Mouse (Mus musculus): ENCODE measurements around the gene Espnl. TPM values are rescaled to one million over a fixed set of nuclear protein-coding genes. Genes with fewer than 3 reads are reported as not detected.
A peak's percentile ranks its signal among the peaks of the same experiment; 100 is the strongest.

Gene Espnl
- polyA plus RNA-seq, 1 experiment from 2014 or later = 0.03 TPM

DNA sequence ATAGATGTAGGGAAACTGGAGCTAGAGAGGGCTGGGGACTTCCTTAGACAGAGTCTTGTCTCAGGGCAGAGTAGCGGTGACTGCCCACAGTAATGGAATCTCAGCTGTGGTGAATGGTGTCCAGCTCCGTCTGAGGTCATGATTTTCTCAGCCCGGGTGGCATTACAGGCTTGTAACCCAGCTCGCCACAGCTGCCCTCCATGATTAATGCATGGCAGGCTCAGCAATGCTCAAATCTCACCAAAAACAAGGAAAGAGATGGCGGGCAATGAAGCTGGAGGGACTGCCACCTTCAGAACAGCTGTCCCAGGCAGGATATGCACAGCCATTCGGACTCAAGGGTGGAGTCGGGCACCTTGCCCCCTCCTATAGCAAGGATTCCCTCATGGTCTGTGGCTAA lies 15.5 kb downstream of the Espnl start:
- no peak for ATAC-seq (ENCODE audit: low FRiP score)
- no peaks in the 10 kb centered on the region for H3K4me1 ChIP-seq (replicated peaks; ENCODE audit: control insufficient read depth, insufficient read depth, low read length)
- WGBS = 94% methylated on average over 7 of the region's 7 CpGs

DNA sequence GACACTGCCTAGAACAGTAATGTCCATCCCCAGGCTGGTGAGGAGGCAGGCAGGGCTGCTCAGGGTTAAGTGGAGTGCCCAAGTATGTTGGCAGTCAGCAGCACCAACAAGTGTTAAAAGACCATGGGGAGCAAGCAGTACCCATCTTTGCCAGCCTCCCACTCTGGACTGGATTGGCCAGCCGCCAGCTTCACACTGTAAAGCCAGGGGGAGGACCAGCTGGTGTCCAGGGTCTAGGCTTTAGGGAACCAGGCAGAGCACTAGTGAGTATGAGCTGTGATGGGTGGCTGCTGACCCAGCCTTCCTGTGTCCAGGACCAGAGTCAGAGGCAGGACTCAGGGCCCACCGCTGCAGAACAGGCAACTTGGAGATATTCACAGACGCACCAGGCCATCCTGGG lies 22.1 kb downstream of the Espnl start:
- Histone ChIP-seq H3K9ac (ENCODE audit: low read depth, low read length) (no peak overlapping the region), H3K9me3 (ENCODE audit: control insufficient read depth, low read length) (no peaks in the 10 kb centered on the region), H3K4me3 (ENCODE audit: low read depth, low read length) (no peak overlapping the region), H3K36me3 (ENCODE audit: control insufficient read depth, insufficient read depth, low read length) (no peaks in the 10 kb centered on the region), H3K27ac (ENCODE audit: low read depth, low read length) (no peak overlapping the region), H3K4me2 (replicated peaks; ENCODE audit: low read depth, low read length) (no peak overlapping the region), H3K27me3 (ENCODE audit: control insufficient read depth, insufficient read depth, low read length) (peaks cover 40% of the 10 kb centered on the region), H3K4me1 (replicated peaks; ENCODE audit: control insufficient read depth, insufficient read depth, low read length) (peaks cover 10% of the 10 kb centered on the region)
- ATAC-seq (ENCODE audit: low FRiP score) = no peak
- WGBS = 77% methylated on average over 3 of the region's 3 CpGs
- no peak for DNase-seq (ENCODE audit: low spot score)

More for the DNA sequence above, 15.5 kb downstream of the Espnl start:
- no peak overlapping the region for H3K4me2 ChIP-seq (replicated peaks; ENCODE audit: low read depth, low read length)
- no peaks in the 10 kb centered on the region for H3K9me3 ChIP-seq (ENCODE audit: control insufficient read depth, low read length)
- no peaks in the 10 kb centered on the region for H3K36me3 ChIP-seq (ENCODE audit: control insufficient read depth, insufficient read depth, low read length)
- no peak overlapping the region for H3K27ac ChIP-seq (ENCODE audit: low read depth, low read length)
- H3K27me3 ChIP-seq (ENCODE audit: control insufficient read depth, insufficient read depth, low read length) = no peaks in the 10 kb centered on the region
- H3K9ac ChIP-seq (ENCODE audit: low read depth, low read length) = no peak overlapping the region
- no peak overlapping the region for H3K4me3 ChIP-seq (ENCODE audit: low read depth, low read length)
- no peak for DNase-seq (ENCODE audit: low spot score)

DNA sequence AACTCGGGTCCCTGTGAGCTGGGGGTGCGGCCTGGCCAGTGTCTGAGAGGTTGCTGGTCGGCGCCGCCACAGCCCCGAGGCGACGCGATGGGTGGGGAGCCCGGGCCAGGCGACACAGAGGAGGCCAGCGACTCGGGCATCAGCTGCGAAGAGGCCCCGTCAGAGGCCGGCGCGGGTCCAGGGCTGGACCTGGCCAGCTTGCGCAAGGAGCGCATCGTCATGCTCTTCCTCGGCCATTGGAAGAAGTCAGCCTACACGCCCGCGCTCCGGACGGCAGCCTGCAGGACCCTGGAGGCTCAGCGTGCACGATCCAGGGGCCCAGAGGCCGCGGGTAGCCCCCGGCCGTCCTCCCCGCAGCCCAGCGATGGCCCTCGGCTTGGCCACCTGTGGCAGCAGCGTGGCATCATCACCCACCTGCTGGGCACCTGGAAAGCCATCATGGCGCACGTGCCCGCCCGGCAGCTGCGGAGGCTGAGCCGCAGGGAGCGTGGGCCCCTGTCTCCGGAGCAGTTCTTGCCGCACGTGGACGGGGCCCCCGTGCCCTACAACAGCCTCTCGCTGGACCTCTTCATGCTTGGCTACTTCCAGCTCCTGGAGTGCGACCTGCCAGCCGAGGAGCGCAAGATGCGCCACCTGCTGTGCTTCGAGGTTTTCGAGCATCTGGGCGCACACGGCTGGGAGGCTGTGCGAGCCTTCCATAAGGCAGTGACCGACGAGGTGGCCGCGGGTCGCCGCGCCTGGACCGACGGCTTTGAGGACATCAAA lies 23.2 kb downstream of the Espnl start:
- WGBS = 4% methylated on average over 66 of the region's 68 CpGs
- H3K9me3 ChIP-seq (ENCODE audit: control insufficient read depth, low read length) = no peaks in the 10 kb centered on the region
- peak overlapping the region; percentile 26 for H3K4me3 ChIP-seq (ENCODE audit: low read depth, low read length)
- ATAC-seq (ENCODE audit: low FRiP score) (peak; percentile 48; the same call in 1 of the 2 replicates), DNase-seq (ENCODE audit: low spot score) (peak; percentile 36)
- peaks cover 40% of the 10 kb centered on the region for H3K27me3 ChIP-seq (ENCODE audit: control insufficient read depth, insufficient read depth, low read length)
- H3K4me1 ChIP-seq (replicated peaks; ENCODE audit: control insufficient read depth, insufficient read depth, low read length) = peaks cover 10% of the 10 kb centered on the region
- no peak overlapping the region for H3K9ac ChIP-seq (ENCODE audit: low read depth, low read length)
- peak overlapping the region; percentile 53 for H3K4me2 ChIP-seq (replicated peaks; ENCODE audit: low read depth, low read length)
- no peaks in the 10 kb centered on the region for H3K36me3 ChIP-seq (ENCODE audit: control insufficient read depth, insufficient read depth, low read length)
- H3K27ac ChIP-seq (ENCODE audit: low read depth, low read length) = no peak overlapping the region

DNA sequence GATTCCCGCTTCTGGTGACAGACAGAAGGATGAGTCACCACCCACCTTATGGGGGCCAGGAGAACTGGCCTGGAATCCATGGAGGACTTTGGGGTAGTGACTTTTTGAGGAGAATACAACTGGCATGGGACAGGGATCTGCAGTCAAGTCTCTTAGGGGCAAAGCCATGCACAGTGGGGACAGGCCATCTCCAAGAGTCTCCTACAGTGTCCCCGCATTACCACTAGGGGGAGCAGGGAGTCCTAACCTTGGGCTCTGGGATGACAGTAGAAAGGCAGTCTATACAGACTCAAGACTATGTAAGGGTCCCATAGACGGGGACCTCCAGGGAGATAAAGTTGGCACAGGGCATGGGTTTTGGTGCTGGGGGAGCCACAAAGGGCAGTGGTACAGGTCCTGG lies 25.0 kb downstream of the Espnl start:
- DNase-seq (ENCODE audit: low spot score) (peak; percentile 83), ATAC-seq (ENCODE audit: low FRiP score) (peak; percentile 49; the same call in 1 of the 2 replicates)
- Histone ChIP-seq H3K9ac (ENCODE audit: low read depth, low read length) (no peak overlapping the region), H3K36me3 (ENCODE audit: control insufficient read depth, insufficient read depth, low read length) (no peaks in the 10 kb centered on the region), H3K4me1 (replicated peaks; ENCODE audit: control insufficient read depth, insufficient read depth, low read length) (peaks cover 10% of the 10 kb centered on the region), H3K4me3 (ENCODE audit: low read depth, low read length) (no peak overlapping the region), H3K27ac (ENCODE audit: low read depth, low read length) (no peak overlapping the region), H3K27me3 (ENCODE audit: control insufficient read depth, insufficient read depth, low read length) (peaks cover 40% of the 10 kb centered on the region), H3K4me2 (replicated peaks; ENCODE audit: low read depth, low read length) (no peak overlapping the region), H3K9me3 (ENCODE audit: control insufficient read depth, low read length) (no peaks in the 10 kb centered on the region)
- WGBS = 32% methylated on average over 3 of the region's 3 CpGs

DNA sequence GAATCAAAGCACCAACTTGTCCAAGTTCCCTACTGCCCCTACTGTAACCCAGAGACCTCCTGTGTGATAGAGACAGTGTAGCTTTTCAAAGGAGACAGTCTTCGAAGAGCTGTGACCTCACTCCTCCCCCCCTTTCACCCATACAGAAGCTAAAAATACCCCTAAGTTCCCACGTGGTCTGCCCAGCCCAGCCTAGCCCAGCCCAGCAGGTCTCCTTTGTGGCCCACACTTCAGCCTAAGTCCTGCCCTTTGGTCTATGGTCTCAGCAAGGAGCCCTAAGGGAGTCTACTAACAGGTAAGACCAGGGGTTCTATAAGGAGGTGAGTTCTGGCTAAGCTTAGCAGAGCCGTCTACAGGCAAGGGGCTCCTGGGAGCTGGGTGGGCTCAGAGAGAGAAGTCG lies 29.0 kb downstream of the Espnl start, which contains the start of gene Klhl30:
TSS of gene Klhl30 (plus strand) at position 176 of the 400 bp plus-strand sequence.
- Histone ChIP-seq H3K9ac (ENCODE audit: low read depth, low read length) (no peak within 1 kb of the TSS), H3K27ac (ENCODE audit: low read depth, low read length) (no peak within 1 kb of the TSS), H3K36me3 (ENCODE audit: control insufficient read depth, insufficient read depth, low read length) (no peaks in the 10 kb centered on the region), H3K27me3 (ENCODE audit: control insufficient read depth, insufficient read depth, low read length) (peaks cover 10% of the 10 kb centered on the region), H3K4me3 (ENCODE audit: low read depth, low read length) (no peak within 1 kb of the TSS), H3K4me1 (replicated peaks; ENCODE audit: control insufficient read depth, insufficient read depth, low read length) (no peaks in the 10 kb centered on the region), H3K4me2 (replicated peaks; ENCODE audit: low read depth, low read length) (no peak within 1 kb of the TSS), H3K9me3 (ENCODE audit: control insufficient read depth, low read length) (no peaks in the 10 kb centered on the region)
- DNase-seq (ENCODE audit: low spot score) (no peak), ATAC-seq (ENCODE audit: low FRiP score) (no peak)
- WGBS = 66% methylated on average over 4 of the region's 4 CpGs

DNA sequence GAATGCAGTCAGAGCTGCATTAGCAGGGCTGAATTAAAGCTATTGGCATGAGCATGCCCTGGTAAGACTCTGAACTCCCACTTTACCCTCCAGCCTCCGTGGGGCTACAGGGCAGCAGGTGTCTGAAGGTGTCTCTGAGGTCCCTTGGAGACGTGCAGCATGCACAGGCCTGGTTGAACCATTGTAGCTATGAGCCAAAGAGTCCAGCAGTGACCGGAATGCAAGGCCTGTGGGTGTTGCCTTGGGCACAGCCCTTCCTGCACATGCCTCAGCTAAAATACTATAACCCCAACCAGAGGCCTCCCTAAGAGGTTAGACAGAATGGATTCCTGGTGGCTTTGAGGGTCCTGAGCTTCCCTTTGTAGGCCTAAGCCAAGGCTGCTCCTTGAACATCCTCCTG lies 29.4 kb downstream of the Espnl start:
- no peak for ATAC-seq (ENCODE audit: low FRiP score)
- whole genome bisulfite sequencing = 84% methylated on average over 3 of the region's 3 CpGs
- no peak overlapping the region for H3K9ac ChIP-seq (ENCODE audit: low read depth, low read length)
- H3K4me3 ChIP-seq (ENCODE audit: low read depth, low read length) = no peak overlapping the region
- H3K4me2 ChIP-seq (replicated peaks; ENCODE audit: low read depth, low read length) = no peak overlapping the region
- H3K27ac ChIP-seq (ENCODE audit: low read depth, low read length) = no peak overlapping the region
- H3K9me3 ChIP-seq (ENCODE audit: control insufficient read depth, low read length) = no peaks in the 10 kb centered on the region
- H3K4me1 ChIP-seq (replicated peaks; ENCODE audit: control insufficient read depth, insufficient read depth, low read length) = no peaks in the 10 kb centered on the region
- DNase-seq (ENCODE audit: low spot score) = no peak
- H3K27me3 ChIP-seq (ENCODE audit: control insufficient read depth, insufficient read depth, low read length) = peaks cover 6% of the 10 kb centered on the region
- no peaks in the 10 kb centered on the region for H3K36me3 ChIP-seq (ENCODE audit: control insufficient read depth, insufficient read depth, low read length)

DNA sequence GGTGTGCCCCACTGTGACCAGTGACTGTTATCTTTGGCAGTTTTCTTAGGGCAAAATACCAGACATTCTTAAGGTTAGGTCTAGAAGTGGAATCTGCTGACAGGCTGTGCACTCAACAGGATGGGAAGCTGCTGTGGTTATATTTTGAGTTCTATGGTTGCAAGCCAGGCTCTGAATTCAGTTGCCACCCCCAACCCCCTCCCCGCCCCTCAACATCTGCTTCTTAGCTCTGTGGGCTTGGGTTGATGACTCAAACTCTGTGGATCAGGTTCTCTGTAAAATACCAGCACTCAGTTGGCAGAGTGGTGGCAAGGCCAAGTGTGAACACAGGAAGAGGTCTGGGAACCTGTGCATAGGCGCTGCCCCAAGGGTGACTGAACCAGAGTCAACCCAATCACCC lies 30.4 kb downstream of the Espnl start:
- Histone ChIP-seq H3K9me3 (ENCODE audit: control insufficient read depth, low read length) (no peaks in the 10 kb centered on the region), H3K27ac (ENCODE audit: low read depth, low read length) (no peak overlapping the region), H3K9ac (ENCODE audit: low read depth, low read length) (no peak overlapping the region), H3K36me3 (ENCODE audit: control insufficient read depth, insufficient read depth, low read length) (no peaks in the 10 kb centered on the region), H3K4me3 (ENCODE audit: low read depth, low read length) (no peak overlapping the region), H3K27me3 (ENCODE audit: control insufficient read depth, insufficient read depth, low read length) (no peaks in the 10 kb centered on the region), H3K4me1 (replicated peaks; ENCODE audit: control insufficient read depth, insufficient read depth, low read length) (no peaks in the 10 kb centered on the region), H3K4me2 (replicated peaks; ENCODE audit: low read depth, low read length) (no peak overlapping the region)
- 87% methylated on average over 2 of the region's 2 CpGs for WGBS
- DNase-seq (ENCODE audit: low spot score) = no peak
- ATAC-seq (ENCODE audit: low FRiP score) = no peak

DNA sequence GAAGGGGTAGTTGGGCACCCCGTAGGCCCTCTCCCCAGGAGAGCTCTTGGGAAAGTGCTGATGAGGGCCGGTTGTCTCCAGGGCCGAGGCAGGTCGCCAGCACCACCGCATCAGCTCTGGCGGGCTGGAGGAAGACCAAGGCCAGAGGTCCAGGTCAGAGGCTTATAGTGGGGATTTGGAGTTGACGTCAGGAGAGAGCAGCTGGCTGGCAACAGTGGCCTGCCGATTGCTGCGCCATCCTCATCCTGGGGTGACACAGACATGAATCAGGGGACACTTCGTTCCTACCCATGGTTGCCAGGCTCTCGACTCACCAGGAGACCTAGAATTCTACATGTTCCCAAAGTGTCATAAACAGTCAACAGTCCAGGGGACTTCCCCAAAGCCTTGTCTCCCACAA lies 34.2 kb downstream of the Espnl start:
- no peak overlapping the region for H3K4me3 ChIP-seq (ENCODE audit: low read depth, low read length)
- 84% methylated on average over 11 of the region's 11 CpGs for WGBS

DNA sequence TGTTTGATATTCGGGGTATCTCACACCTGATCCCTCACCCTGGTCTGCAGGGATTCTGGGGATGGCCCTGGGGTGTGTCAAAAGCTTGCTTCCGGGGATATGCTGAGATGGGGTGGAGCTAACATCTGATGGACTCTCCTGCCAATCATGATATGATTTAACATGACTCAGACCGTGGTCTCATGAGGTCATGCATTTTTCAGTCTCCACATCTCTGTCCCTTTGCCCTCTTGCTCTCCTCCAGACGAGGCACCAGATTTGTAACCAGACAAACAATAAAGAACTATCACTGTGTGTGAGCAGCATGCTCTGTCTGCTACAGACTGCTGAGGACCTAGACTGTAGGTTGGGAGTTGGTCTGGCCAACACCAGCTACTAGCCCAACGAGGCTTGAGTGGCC lies 40.2 kb downstream of the Espnl start:
- WGBS = 79% methylated on average over 5 of the region's 5 CpGs
- H3K9me3 ChIP-seq (ENCODE audit: control insufficient read depth, low read length) = no peaks in the 10 kb centered on the region; the same call in 1 of the 2 replicates
- no peak overlapping the region for H3K4me3 ChIP-seq (ENCODE audit: low read depth, low read length)
- H3K4me2 ChIP-seq (replicated peaks; ENCODE audit: low read depth, low read length) = no peak overlapping the region
- no peaks in the 10 kb centered on the region for H3K36me3 ChIP-seq (ENCODE audit: control insufficient read depth, insufficient read depth, low read length)
- no peak for DNase-seq (ENCODE audit: low spot score)
- ATAC-seq (ENCODE audit: low FRiP score) = no peak
- H3K4me1 ChIP-seq (replicated peaks; ENCODE audit: control insufficient read depth, insufficient read depth, low read length) = no peaks in the 10 kb centered on the region
- peaks cover 7% of the 10 kb centered on the region for H3K27me3 ChIP-seq (ENCODE audit: control insufficient read depth, insufficient read depth, low read length)
- H3K9ac ChIP-seq (ENCODE audit: low read depth, low read length) = no peak overlapping the region
- no peak overlapping the region for H3K27ac ChIP-seq (ENCODE audit: low read depth, low read length)

More for the DNA sequence above, 34.2 kb downstream of the Espnl start:
- no peak overlapping the region for H3K27ac ChIP-seq (ENCODE audit: low read depth, low read length)
- DNase-seq (ENCODE audit: low spot score) (no peak), ATAC-seq (ENCODE audit: low FRiP score) (no peak)
- H3K4me2 ChIP-seq (replicated peaks; ENCODE audit: low read depth, low read length) = no peak overlapping the region
- no peak overlapping the region for H3K9ac ChIP-seq (ENCODE audit: low read depth, low read length)
- no peaks in the 10 kb centered on the region for H3K4me1 ChIP-seq (replicated peaks; ENCODE audit: control insufficient read depth, insufficient read depth, low read length)
- no peaks in the 10 kb centered on the region for H3K9me3 ChIP-seq (ENCODE audit: control insufficient read depth, low read length)
- no peaks in the 10 kb centered on the region for H3K36me3 ChIP-seq (ENCODE audit: control insufficient read depth, insufficient read depth, low read length)
- H3K27me3 ChIP-seq (ENCODE audit: control insufficient read depth, insufficient read depth, low read length) = no peaks in the 10 kb centered on the region
